Mouse (Mus musculus): ENCODE measurements around the gene Pef1.

- TF ChIP-seq CTCF (IDR thresholded peaks at IDR 0.05; ENCODE audit: insufficient read depth, low read depth, low read length) = no peak
- no peak for TF ChIP-seq POLR2A (IDR thresholded peaks at IDR 0.05; ENCODE audit: insufficient read depth, low read depth, low read length)
These were observed 45.9 kb upstream of the Pef1 start for GRCm38 (mm10) chr4:130056471-130056870.

Data from olfactory bulb, adult 2 months (tissue).